Mouse (Mus musculus) midbrain, postnatal 0 days (tissue): ENCODE data around the gene Fam78a. TPM values are rescaled to one million over a fixed set of nuclear protein-coding genes. Genes with fewer than 3 reads are reported as not detected.

ENCODE experiments used
- ATAC-seq: fragments of 200-750 bp; cut with Nextera tagmentation; 2 replicates; pipeline ENCODE4 v1.8.0; 2017; ENCODE audit warnings: moderate number of reproducible peaks, mild to moderate bottlenecking, moderate TSS enrichment, moderate library complexity; ENCODE audit not compliant: low FRiP score
- DNase-seq: peaks from one replicate; pipeline ENCODE4 v3.0.0-alpha.2; 2015; ENCODE audit warnings: low spot score
- H3K27ac ChIP-seq: fragments of 300-500 bp; sonication (generic); 2 replicates; pipeline ENCODE4 v1.5.1; 2014; ENCODE audit warnings: low read depth, mild to moderate bottlenecking, low read length, mixed read lengths
- H3K27me3 ChIP-seq: fragments of 300-500 bp; sonication (generic); 2 replicates; pipeline ENCODE4 v1.6.1; 2014; ENCODE audit warnings: low read length, control low read depth, mixed read lengths; ENCODE audit not compliant: insufficient read depth
- H3K36me3 ChIP-seq: fragments of 300-500 bp; sonication (generic); 2 replicates; pipeline ENCODE4 v1.6.1; 2014; ENCODE audit warnings: low read length, control low read depth, mixed read lengths; ENCODE audit not compliant: insufficient read depth
- H3K4me1 ChIP-seq: fragments of 300-500 bp; sonication (generic); 2 replicates; pipeline ENCODE4 v1.6.1; 2014; ENCODE audit warnings: mild to moderate bottlenecking, control low read depth, antibody characterized with exemption, low read length, mixed read lengths; ENCODE audit not compliant: insufficient read depth
- H3K4me2 ChIP-seq: fragments of 300-500 bp; sonication (generic); 2 replicates; pipeline ENCODE4 v1.6.1; 2014; ENCODE audit warnings: low read depth, mild to moderate bottlenecking, low read length, mixed read lengths; ENCODE audit not compliant: poor library complexity, severe bottlenecking
- H3K4me3 ChIP-seq: fragments of 300-500 bp; sonication (generic); 2 replicates; pipeline ENCODE4 v1.5.1; 2014; ENCODE audit warnings: low read depth, mild to moderate bottlenecking, low read length, moderate library complexity
- H3K9ac ChIP-seq: fragments of 300-500 bp; sonication (generic); replicated peaks from 2 replicates; pipeline ENCODE4 v1.6.1; 2014; ENCODE audit warnings: mild to moderate bottlenecking, low read length, moderate library complexity, mixed read lengths; ENCODE audit not compliant: poor library complexity, severe bottlenecking
- H3K9me3 ChIP-seq: fragments of 300-500 bp; sonication (generic); 2 replicates; pipeline ENCODE4 v1.6.1; 2016; ENCODE audit warnings: low read length, control low read depth
- CTCF ChIP-seq: IDR thresholded peaks from 2 replicates; pipeline ENCODE4 v1.5.1; 2016; ENCODE audit warnings: antibody characterized with exemption, mild to moderate bottlenecking
- WGBS: fragments of 180-500 bp; shearing (Covaris S2); extraction: QIAGEN DNeasy Blood & Tissue Kit; methylation state at CpG from one replicate; pipeline ENCODE4 v1.1.7; 2014; 5-methylcytosine and 5-hydroxymethylcytosine counted together
- polyA plus RNA-seq: library from polyadenylated mRNA; unstranded; fragments of >200 nt; fragmentation: Nextera tagmentation; extraction: Ambion mirVana; gene quantifications from 2 replicates; pipeline ENCODE4 v1.2.1, GENCODE M21; 2015
- total RNA-seq: library from RNA; depleted of rRNA; stranded (reverse); fragments of >200 nt; gene quantifications from 2 replicates; pipeline ENCODE4 v1.2.3, GENCODE M21; 2014; rRNA removed

The Fam78a gene
- 0.77 and 0.85 TPM in 2 replicates for total RNA-seq
- polyA plus RNA-seq, result 0.35 and 0.93 TPM in 2 replicates

GRCm38 (mm10) chr2:32084111-32084871 lies at the start of gene Fam78a:
Fam78a (minus strand) TSS chr2:32084857.
- Histone ChIP-seq H3K9ac (peak within 1 kb of the TSS; percentile 51), H3K4me2 (peak within 1 kb of the TSS; percentile 100), H3K4me1 (peaks cover 9% of the 10 kb centered on the region; the same call in 1 of the 2 replicates), H3K4me3 (peak within 1 kb of the TSS; percentile 65), H3K36me3 (no peaks in the 10 kb centered on the region), H3K9me3 (no peaks in the 10 kb centered on the region), H3K27ac (no peak within 1 kb of the TSS), H3K27me3 (peaks cover 45% of the 10 kb centered on the region)
- ATAC-seq (peak; percentile 41; the same call in 1 of the 2 replicates), DNase-seq (peak; percentile 65)
- under 1% methylated on average over 65 of the region's 68 CpGs for WGBS
- no peak for TF ChIP-seq CTCF

DNA sequence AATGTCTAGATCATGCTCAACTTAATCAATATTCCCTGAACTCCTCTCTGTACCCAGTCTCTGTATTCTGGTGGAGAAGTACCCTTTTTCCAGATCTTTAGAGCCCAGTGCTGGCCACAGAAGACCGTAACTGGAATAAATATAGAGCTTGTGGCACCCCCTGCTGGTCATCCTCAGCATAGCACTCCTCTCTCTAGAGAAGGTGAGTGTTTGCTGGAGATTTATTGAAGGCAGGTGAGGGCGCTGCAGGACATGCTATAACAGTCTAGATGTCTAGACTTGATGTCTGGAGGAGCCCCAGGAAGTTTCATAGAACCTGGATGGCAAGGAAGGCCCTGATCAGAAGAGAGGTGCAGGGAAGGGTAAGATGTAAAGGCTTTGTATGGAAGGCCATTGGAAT lies 49.4 kb upstream of the Fam78a start:
- Histone ChIP-seq H3K9ac (no peak overlapping the region), H3K9me3 (no peaks in the 10 kb centered on the region), H3K4me2 (no peak overlapping the region), H3K27ac (no peak overlapping the region), H3K36me3 (no peaks in the 10 kb centered on the region), H3K27me3 (no peaks in the 10 kb centered on the region), H3K4me3 (no peak overlapping the region), H3K4me1 (no peaks in the 10 kb centered on the region)
- ATAC-seq, result no peak
- TF ChIP-seq CTCF, result peak; percentile 93
- 5% methylated on average over 2 of the region's 2 CpGs for WGBS
- DNase-seq, result peak; percentile 89

GRCm38 (mm10) chr2:32132567-32132992 lies 47.9 kb upstream of the Fam78a start:
- no peaks in the 10 kb centered on the region for H3K36me3 ChIP-seq
- no peak overlapping the region for H3K27ac ChIP-seq
- H3K9ac ChIP-seq, result no peak overlapping the region
- no peaks in the 10 kb centered on the region for H3K9me3 ChIP-seq
- H3K4me2 ChIP-seq, result no peak overlapping the region
- ATAC-seq, result no peak
- 9% methylated on average over 12 of the region's 12 CpGs for WGBS
- no peak for TF ChIP-seq CTCF
- no peaks in the 10 kb centered on the region; the same call in 1 of the 2 replicates for H3K27me3 ChIP-seq
- no peaks in the 10 kb centered on the region for H3K4me1 ChIP-seq
- no peak overlapping the region for H3K4me3 ChIP-seq
- DNase-seq, result no peak

- Histone ChIP-seq H3K36me3 (no peaks in the 10 kb centered on the region), H3K9me3 (no peaks in the 10 kb centered on the region), H3K4me2 (no peak overlapping the region), H3K4me1 (no peaks in the 10 kb centered on the region), H3K9ac (no peak overlapping the region), H3K27me3 (no peaks in the 10 kb centered on the region; the same call in 1 of the 2 replicates), H3K4me3 (no peak overlapping the region), H3K27ac (no peak overlapping the region)
- no peak for TF ChIP-seq CTCF
- 77% methylated on average over 6 of the region's 6 CpGs for whole genome bisulfite sequencing
- DNase-seq (no peak), ATAC-seq (no peak)
Observed at GRCm38 (mm10) chr2:32131866-32132566, 47.4 kb upstream of the Fam78a start.

DNA sequence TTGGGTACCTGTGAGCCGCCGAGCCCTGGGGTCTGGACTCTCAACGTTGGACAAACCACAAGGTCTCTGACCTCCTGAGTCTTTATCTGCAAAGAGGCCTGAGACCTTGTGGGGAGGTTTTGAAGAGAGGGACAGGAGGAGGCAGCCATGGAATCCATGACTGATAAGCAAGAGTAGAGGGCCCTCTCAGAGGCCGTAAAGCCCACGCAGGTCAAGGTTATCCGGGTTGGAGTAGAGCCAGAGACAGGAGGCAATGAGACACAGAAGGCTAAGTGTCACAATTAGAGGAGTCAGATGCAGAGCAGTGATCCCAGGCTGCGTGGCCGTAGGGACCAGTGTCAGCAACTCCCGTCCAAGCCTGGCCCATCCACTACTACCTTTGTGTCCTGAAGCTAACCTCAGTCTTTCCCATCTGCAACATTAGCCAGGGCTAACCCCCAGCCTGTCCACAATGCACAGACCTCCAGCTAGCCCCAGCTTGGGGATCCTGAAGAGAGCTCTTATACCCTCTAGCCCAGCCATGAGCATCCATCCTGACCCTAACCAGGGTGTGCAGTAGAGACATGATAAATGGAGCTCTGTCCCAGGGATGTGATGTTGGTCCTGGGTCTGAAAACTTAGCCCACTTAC lies 46.7 kb upstream of the Fam78a start:
- Histone ChIP-seq H3K4me1 (no peaks in the 10 kb centered on the region), H3K9me3 (no peaks in the 10 kb centered on the region), H3K36me3 (no peaks in the 10 kb centered on the region), H3K27me3 (no peaks in the 10 kb centered on the region; the same call in 1 of the 2 replicates), H3K27ac (no peak overlapping the region), H3K9ac (no peak overlapping the region), H3K4me3 (no peak overlapping the region), H3K4me2 (no peak overlapping the region)
- ATAC-seq (no peak), DNase-seq (no peak)
- no peak for TF ChIP-seq CTCF
- 86% methylated on average over 9 of the region's 9 CpGs for WGBS
